Mouse (Mus musculus) kidney, postnatal 0 days (tissue): ENCODE results near the gene Fam102a. TPM values are rescaled to one million over a fixed set of nuclear protein-coding genes. Genes with fewer than 3 reads are reported as not detected.

ENCODE experiments used
- ATAC-seq: fragments of 200-750 bp; cut with Nextera tagmentation; replicated peaks from 2 replicates; pipeline ENCODE4 v1.8.0; 2017; ENCODE audit warnings: low read depth, moderate number of reproducible peaks, moderate TSS enrichment, moderate library complexity; ENCODE audit not compliant: low FRiP score
- DNase-seq: peaks from one replicate; pipeline ENCODE4 v3.0.0-alpha.2; 2016; ENCODE audit warnings: low spot score
- H3K27ac ChIP-seq: fragments of 300-500 bp; sonication (generic); 2 replicates; pipeline ENCODE4 v1.5.1; 2014; ENCODE audit warnings: mild to moderate bottlenecking
- H3K27me3 ChIP-seq: fragments of 300-500 bp; sonication (generic); 2 replicates; pipeline ENCODE4 v1.6.1; 2014; ENCODE audit warnings: low read length, mixed read lengths; ENCODE audit not compliant: insufficient read depth
- H3K36me3 ChIP-seq: fragments of 300-500 bp; sonication (generic); 2 replicates; pipeline ENCODE4 v1.6.1; 2014; ENCODE audit warnings: low read length, mixed read lengths; ENCODE audit not compliant: insufficient read depth
- H3K4me1 ChIP-seq: fragments of 300-500 bp; sonication (generic); replicated peaks from 2 replicates; pipeline ENCODE4 v1.6.1; 2014; ENCODE audit warnings: antibody characterized with exemption, low read length, mixed read lengths; ENCODE audit not compliant: insufficient read depth
- H3K4me2 ChIP-seq: fragments of 300-500 bp; sonication (generic); 2 replicates; pipeline ENCODE4 v1.6.1; 2014; ENCODE audit warnings: mild to moderate bottlenecking, low read length, moderate library complexity, mixed read lengths
- H3K4me3 ChIP-seq: fragments of 300-500 bp; sonication (generic); replicated peaks from 2 replicates; pipeline ENCODE4 v1.5.1; 2014; ENCODE audit warnings: low read depth, low read length
- H3K9ac ChIP-seq: fragments of 300-500 bp; sonication (generic); 2 replicates; pipeline ENCODE4 v1.6.1; 2014; ENCODE audit warnings: low read depth, low read length
- H3K9me3 ChIP-seq: fragments of 300-500 bp; sonication (generic); replicated peaks from 2 replicates; pipeline ENCODE4 v1.6.1; 2016; ENCODE audit warnings: low read length, inconsistent platforms, mixed read lengths
- CTCF ChIP-seq: IDR thresholded peaks from 2 replicates; pipeline ENCODE4 v1.5.1; 2016; ENCODE audit warnings: antibody characterized with exemption, low read depth, mild to moderate bottlenecking, moderate library complexity
- WGBS: fragments of 180-500 bp; shearing (Covaris S2); extraction: QIAGEN DNeasy Blood & Tissue Kit; methylation state at CpG from one replicate; pipeline ENCODE4 v1.1.7; 2014; 5-methylcytosine and 5-hydroxymethylcytosine counted together
- polyA plus RNA-seq: library from polyadenylated mRNA; unstranded; fragments of >200 nt; fragmentation: Nextera tagmentation; extraction: Ambion mirVana; gene quantifications from 2 replicates; pipeline ENCODE4 v1.2.1, GENCODE M21; 2015

Gene Fam102a
- polyA plus RNA-seq, 1 experiment from 2014 or later, result 16.9 TPM

DNA sequence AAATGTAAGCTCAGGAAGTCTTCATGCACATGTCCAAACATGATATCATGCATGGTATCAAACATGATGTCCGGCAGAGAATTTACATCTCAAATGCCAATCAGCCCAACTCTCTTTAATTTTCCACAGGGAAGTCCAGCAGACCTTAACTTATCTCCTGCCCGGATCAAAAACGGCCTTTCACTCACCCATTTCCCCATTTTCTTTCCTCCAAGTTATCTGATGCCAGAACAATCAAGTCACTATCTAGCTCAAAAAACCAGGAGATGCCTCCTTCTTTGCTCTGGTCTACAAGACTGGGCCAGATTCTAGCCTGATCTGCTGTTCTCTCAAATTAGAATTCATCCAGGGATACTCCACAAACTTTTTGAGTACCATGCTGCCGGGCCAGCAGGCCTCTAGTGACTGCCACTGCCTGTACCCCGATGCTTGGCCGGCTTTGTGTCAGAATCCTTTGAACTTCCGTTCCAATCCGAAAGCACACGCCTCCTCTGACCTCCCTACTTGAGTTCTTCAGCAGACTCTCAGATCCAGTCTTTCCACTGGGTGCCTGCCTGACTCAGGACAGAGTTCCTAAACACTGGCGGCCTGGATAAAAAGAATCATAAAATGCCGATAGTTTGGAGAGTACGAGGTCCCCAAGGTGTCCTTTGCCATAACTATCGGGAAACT lies 935 bp upstream of the Fam102a start:
- Histone ChIP-seq H3K4me3 (peak overlapping the region; percentile 33), H3K9me3 (no peaks in the 10 kb centered on the region), H3K36me3 (no peaks in the 10 kb centered on the region), H3K4me1 (peaks cover 18% of the 10 kb centered on the region), H3K27me3 (no peaks in the 10 kb centered on the region), H3K4me2 (peak overlapping the region; percentile 86), H3K27ac (peak overlapping the region; percentile 98), H3K9ac (peak overlapping the region; percentile 44)
- ATAC-seq, result no peak
- WGBS, result 9% methylated on average over 13 of the region's 13 CpGs
- no peak for TF ChIP-seq CTCF
- peak; percentile 87 for DNase-seq

DNA sequence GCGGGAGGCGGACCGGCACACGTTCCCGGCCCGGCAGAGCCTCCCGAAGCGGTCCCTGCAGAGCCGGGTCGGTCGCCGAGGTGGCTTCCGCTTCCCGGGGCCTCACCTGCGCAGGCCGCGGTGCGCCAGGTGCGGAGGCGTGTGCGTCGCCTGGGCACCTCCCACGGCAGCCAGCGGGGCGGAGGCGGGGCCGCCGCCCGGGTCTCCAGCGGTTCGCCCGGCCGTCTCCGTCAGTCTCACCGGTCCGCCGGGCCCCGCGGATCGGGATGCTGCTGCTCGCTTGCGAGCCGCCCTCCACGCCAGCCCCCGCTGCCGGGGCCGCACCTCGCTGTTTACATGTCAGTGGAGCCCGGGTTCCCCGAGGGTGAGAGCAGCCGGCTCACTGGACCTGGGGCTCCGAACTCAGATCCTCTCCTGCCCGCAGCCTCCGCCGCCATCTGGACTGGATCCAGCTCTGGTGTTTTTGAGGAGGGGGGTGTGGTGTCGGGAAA lies 414 bp downstream of the Fam102a start:
- peak overlapping the region; percentile 98 for H3K27ac ChIP-seq
- TF ChIP-seq CTCF, result no peak
- H3K36me3 ChIP-seq, result no peaks in the 10 kb centered on the region
- peak overlapping the region; percentile 86 for H3K4me2 ChIP-seq
- no peaks in the 10 kb centered on the region for H3K9me3 ChIP-seq
- DNase-seq (peak; percentile 53), ATAC-seq (peak; percentile 72)
- H3K4me1 ChIP-seq, result peaks cover 22% of the 10 kb centered on the region
- H3K9ac ChIP-seq, result peak overlapping the region; percentile 94
- H3K4me3 ChIP-seq, result peak overlapping the region; percentile 80
- under 1% methylated on average over 42 of the region's 56 CpGs for WGBS
- no peaks in the 10 kb centered on the region for H3K27me3 ChIP-seq

DNA sequence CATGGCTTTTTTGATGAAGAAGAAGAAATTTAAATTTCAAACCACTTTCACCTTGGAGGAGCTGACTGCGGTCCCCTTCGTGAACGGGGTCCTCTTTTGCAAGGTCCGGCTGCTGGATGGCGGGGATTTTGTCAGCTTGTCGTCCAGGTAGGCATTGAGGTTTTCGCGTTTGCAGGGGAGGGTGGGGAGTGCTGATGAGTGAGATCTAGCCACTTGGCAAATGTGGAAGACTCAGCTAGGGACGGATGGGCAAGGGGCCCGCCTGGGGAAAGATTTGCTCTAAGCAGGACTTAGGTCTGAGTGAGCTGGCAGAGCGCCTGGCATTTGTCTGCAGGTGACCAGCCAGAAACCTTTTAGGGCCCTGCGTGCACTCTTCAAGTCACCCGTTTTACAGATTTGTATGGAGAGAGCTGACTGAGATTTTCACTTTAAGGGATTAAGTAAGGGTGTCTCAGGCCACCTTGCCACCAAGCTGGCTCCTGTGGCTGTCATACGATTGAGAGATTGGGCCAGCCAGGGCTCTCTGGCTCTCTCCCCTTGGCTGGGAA lies 1.0 kb downstream of the Fam102a start:
- TF ChIP-seq CTCF, result no peak
- Histone ChIP-seq H3K9ac (peak overlapping the region; percentile 94), H3K27ac (peak overlapping the region; percentile 98), H3K4me3 (peak overlapping the region; percentile 80), H3K9me3 (no peaks in the 10 kb centered on the region), H3K4me1 (peaks cover 22% of the 10 kb centered on the region), H3K36me3 (no peaks in the 10 kb centered on the region), H3K4me2 (peak overlapping the region; percentile 86), H3K27me3 (no peaks in the 10 kb centered on the region)
- DNase-seq (peak; percentile 33), ATAC-seq (no peak)
- WGBS, result 1% methylated on average over 14 of the region's 14 CpGs

DNA sequence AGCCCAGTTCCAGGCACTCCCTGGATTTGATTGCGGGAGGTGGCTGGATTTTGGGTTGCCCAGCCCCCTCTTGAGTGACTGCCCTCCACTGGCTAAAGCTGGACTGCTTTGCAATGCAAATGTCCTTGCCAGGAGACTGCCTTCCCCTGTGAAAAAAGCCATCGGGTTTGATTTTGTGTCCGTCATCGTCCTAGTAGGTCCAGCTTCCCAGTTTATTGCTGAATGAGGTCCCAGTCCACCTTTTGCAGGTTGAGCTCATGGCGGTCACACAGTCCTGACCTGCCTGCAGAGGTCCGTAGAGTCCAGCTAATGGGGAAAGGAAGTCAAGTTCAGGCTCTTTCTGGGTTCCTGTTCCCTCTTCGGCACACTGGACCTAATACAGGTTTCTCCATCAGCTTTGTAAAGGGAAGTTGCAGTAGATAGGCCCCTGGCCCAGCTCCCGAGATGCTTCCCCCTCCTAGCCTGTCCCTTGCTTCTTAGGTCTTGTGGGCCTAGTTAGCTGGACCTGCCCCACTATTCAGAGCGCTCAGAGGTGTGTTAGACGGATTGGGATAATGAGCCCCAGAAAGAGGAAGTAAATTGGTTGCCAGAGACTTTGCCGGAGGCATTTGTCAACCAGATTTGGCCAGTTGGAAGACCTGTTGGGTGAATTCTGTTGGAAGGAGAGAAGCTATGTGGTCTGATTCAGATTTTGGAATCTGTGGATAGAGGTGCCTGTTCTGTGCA lies 1.7 kb downstream of the Fam102a start:
- Histone ChIP-seq H3K4me3 (peak overlapping the region; percentile 80), H3K27ac (peak overlapping the region; percentile 98), H3K4me2 (peak overlapping the region; percentile 86), H3K4me1 (peaks cover 26% of the 10 kb centered on the region), H3K9ac (peak overlapping the region; percentile 94), H3K9me3 (no peaks in the 10 kb centered on the region), H3K27me3 (no peaks in the 10 kb centered on the region), H3K36me3 (0 out of 2 replicates have a peak, but pooled peaks cover 2% of the 10 kb centered on the region)
- peak; percentile 48 for TF ChIP-seq CTCF
- 8% methylated on average over 11 of the region's 11 CpGs for WGBS
- ATAC-seq, result no peak
- DNase-seq, result peak; percentile 60

GRCm38 (mm10) chr2:32537360-32537905 lies 2.3 kb downstream of the Fam102a start:
- H3K9me3 ChIP-seq, result no peaks in the 10 kb centered on the region
- peaks cover 26% of the 10 kb centered on the region for H3K4me1 ChIP-seq
- peak; percentile 19 for DNase-seq
- peak overlapping the region; percentile 86 for H3K4me2 ChIP-seq
- H3K36me3 ChIP-seq, result 0 out of 2 replicates have a peak, but pooled peaks cover 2% of the 10 kb centered on the region
- peak overlapping the region; percentile 80 for H3K4me3 ChIP-seq
- peak overlapping the region; percentile 98 for H3K27ac ChIP-seq
- no peak for ATAC-seq
- no peak for TF ChIP-seq CTCF
- H3K27me3 ChIP-seq, result no peaks in the 10 kb centered on the region
- peak overlapping the region; percentile 94; the same call in 1 of the 2 replicates for H3K9ac ChIP-seq
- 13% methylated on average over 9 of the region's 9 CpGs for WGBS

DNA sequence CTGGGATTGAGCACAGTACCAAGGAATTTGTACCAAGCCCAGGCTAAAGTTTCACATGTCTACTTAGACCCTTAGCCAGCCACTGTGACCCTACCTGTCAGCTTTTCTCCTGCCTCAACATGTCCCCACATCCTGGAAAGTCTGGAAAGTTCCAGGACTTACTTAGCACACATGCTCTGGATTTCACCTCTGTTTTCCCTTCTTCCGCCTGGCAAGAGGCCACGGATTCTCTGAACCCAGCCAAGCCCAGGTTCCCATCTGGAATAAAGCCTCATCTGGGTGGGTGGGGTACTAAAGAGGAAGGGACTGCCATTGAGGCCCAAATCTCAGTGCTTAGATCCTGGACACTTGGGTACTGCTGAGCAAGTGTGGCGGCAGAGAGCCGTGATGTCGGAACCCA lies 2.8 kb downstream of the Fam102a start:
- Histone ChIP-seq H3K27ac (peak overlapping the region; percentile 98; the same call in 1 of the 2 replicates), H3K9me3 (no peaks in the 10 kb centered on the region), H3K9ac (no peak overlapping the region), H3K4me1 (peaks cover 27% of the 10 kb centered on the region), H3K4me3 (no peak overlapping the region), H3K4me2 (peak overlapping the region; percentile 86), H3K27me3 (no peaks in the 10 kb centered on the region), H3K36me3 (0 out of 2 replicates have a peak, but pooled peaks cover 2% of the 10 kb centered on the region)
- 67% methylated on average over 5 of the region's 5 CpGs for WGBS
- DNase-seq (no peak), ATAC-seq (no peak)
- no peak for TF ChIP-seq CTCF
